Mouse (Mus musculus): ENCODE data around the gene Gm10118. TPM values are rescaled to one million over a fixed set of nuclear protein-coding genes. Genes with fewer than 3 reads are reported as not detected.

The Gm10118 gene
- polyA plus RNA-seq, 1 experiment from 2014 or later, result 2.0 TPM

DNA sequence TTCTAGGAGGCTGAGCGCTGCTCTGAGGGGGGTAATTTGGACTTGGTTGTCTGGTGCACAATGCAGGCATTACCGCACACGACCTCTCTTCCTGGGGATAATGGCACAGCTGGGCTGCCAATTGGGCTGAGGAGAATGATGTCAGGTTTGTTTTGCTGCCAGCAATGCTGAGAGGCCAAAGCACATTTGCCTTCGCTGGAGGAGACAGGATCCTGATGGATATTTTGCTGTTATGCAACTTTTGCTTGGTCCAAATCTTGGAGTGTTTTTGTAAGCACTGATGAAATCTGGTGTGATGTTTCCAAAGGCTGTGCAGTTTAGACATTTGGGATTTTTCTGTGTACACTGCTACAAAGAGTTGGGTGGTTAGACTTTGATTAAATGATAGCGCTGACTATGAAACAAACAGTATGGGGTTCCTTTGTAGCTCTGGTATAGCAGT is 46.8 kb downstream of the Gm10118 start:
- Histone ChIP-seq H3K36me3 (no peaks in the 10 kb centered on the region), H3K9ac (no peak overlapping the region), H3K27me3 (no peaks in the 10 kb centered on the region), H3K4me2 (no peak overlapping the region), H3K27ac (no peak overlapping the region), H3K4me1 (replicated peaks) (no peaks in the 10 kb centered on the region; the same call in 1 of the 2 replicates), H3K9me3 (replicated peaks) (no peaks in the 10 kb centered on the region), H3K4me3 (no peak overlapping the region)
- no peak for ATAC-seq (replicated peaks; ENCODE audit: insufficient number of reproducible peaks, insufficient read depth, low FRiP score, low read depth)
- 80% methylated on average over 5 of the region's 5 CpGs for WGBS

Other genes starting within 250 kb of the Gm10118 start
- 1.5 TPM in 2 replicates for gene Lrrtm3, start 162.8 kb upstream of the Gm10118 start, polyA plus RNA-seq (2015; fragmentation: Nextera tagmentation; extraction: Ambion mirVana)

All from heart, embryonic 15.5 days (tissue).